13 mouse cellular contexts compared by ENCODE assay signal in the genomic region with DNA sequence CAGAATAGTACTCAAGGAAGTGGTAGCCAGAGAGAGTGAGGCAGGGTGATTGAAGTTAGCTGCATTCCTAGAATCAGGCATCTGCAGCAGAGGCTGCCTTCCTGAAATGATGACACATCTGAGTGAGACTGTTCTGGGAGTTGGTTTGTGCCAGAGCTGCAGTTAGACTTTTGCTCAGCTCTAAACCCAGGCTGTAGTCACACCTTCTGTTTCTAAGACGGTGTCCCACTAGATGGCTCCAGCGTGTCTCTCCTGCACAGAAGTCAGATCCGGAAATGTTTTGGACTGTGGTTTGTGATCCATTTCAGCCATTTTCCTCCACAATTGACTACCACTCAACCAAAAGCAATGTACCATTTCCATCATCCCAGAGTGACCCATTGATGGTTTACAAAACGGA.
DNase-seq lines count a peak whose midpoint lies in the region.
"Had no signal": no experiment of that assay in that cellular context is flagged by ENCODE, and none has a peak within 500 bp of the region (broad histone marks: within the 10 kb centered on the region; RNA-seq: fewer than 3 reads in every experiment).

No protein-coding gene starts in this region.

- peak; percentile 6 for DNase-seq in embryo, embryonic 10 days (ENCODE audit: low spot score)
- DNase-seq in embryo, embryonic 9.5 days (ENCODE audit: extremely low spot score) = no peak
- DNase-seq in left cerebral cortex, postnatal 14 days (ENCODE audit: low spot score in 2 of 2) = peak; percentile 43 to 54
- no peak for DNase-seq in left cerebral cortex, adult 11 months (ENCODE audit: low spot score)
- peak; percentile 8 for DNase-seq in R1 (ENCODE audit: low read depth, low spot score)
- DNase-seq in retina, embryonic 14.5 days (ENCODE audit: low spot score) = peak; percentile 22
- DNase-seq in spleen, postnatal 36 days (ENCODE audit: low spot score in 2 of 2) = no peak
- DNase-seq in kidney, postnatal 10 days = no peak
- DNase-seq: adrenal gland, adult 2 months; cerebellum, postnatal 14 days; heart, postnatal 10 days; kidney, postnatal 14 days; lung, postnatal 10 days had no signal

- intact Hi-C loops in left cerebral cortex, postnatal 14 days (cut with DNase I) = no loop called here

Comparison
In these comparisons a context has a peak if more than half of its experiments do, and no peak if none do; other contexts are left out.
1. DNase-seq: peak in embryo, embryonic 10 days (single experiment), left cerebral cortex, postnatal 14 days (2 of 2), R1 (single experiment) and retina, embryonic 14.5 days (single experiment); none in embryo, embryonic 9.5 days (single experiment), left cerebral cortex, adult 11 months (single experiment), spleen, postnatal 36 days (0 of 2) and kidney, postnatal 10 days (single experiment).